Mouse (Mus musculus): ENCODE results near the gene Kcne1.

- peak; percentile 51; the same call in 1 of the 2 replicates for TF ChIP-seq CHD2 (IDR thresholded peaks at IDR 0.05; ENCODE audit: low read length)
- TF ChIP-seq CTCF (conservative IDR thresholded peaks at IDR 0.05 in 1 of 2, IDR thresholded peaks at IDR 0.05 in 1 of 2; ENCODE audit: low read depth in 2 of 2, low read length in 2 of 2), result no peak
- TF ChIP-seq RCOR1 (conservative IDR thresholded peaks at IDR 0.05; ENCODE audit: low read depth, low read length), result peak; percentile 89
- TF ChIP-seq ELF1 (IDR thresholded peaks at IDR 0.05; ENCODE audit: low read depth, low read length), result no peak
- TF ChIP-seq EP300 (IDR thresholded peaks at IDR 0.05; ENCODE audit: low read length), result peak; percentile 52; the same call in 1 of the 2 replicates
Observed at GRCm38 (mm10) chr16:92399490-92400458, 40.5 kb upstream of the Kcne1 start.
